Mouse (Mus musculus): ENCODE data around the gene Mrps21. TPM values are rescaled to one million over a fixed set of nuclear protein-coding genes. Genes with fewer than 3 reads are reported as not detected.
"Not testable (repeated sequence)": the region's sequence is repeated elsewhere in the genome, so short reads cannot be mapped to it uniquely, and the experiment has no call there.

The Mrps21 gene
- 380 and 402 TPM in 2 replicates for polyA plus RNA-seq (2016; fragmentation: Nextera tagmentation; extraction: Ambion mirVana)

DNA sequence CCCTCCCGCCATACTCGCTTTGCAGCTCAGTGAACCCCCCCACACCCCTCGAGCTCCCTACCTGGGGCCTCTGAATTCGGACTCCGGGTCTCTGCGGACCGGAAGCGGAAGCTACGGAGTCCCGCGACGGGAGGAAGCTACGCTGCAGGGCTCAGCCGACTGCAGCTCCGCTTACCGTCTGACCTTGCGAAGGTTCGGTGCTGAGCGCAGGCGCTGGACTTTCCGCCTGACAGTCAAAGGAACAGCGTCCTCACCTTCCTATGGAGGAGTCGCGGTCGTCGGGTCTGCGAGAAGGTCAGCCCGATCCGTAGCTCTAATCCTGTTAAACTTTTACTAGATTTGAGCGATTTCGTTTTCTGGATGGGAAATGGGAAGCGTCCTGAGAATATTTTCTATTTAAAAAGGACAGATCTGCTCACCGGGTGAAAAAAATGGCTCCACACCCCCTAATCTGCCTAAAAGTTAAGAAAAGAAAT, at the start of gene Mrps21:
Mrps21 (minus strand) TSS at position 128 of the 476 bp plus-strand sequence.
- peak within 1 kb of the TSS; percentile 91 for H3K27ac ChIP-seq
- peaks cover 38% of the 10 kb centered on the region for H3K36me3 ChIP-seq

DNA sequence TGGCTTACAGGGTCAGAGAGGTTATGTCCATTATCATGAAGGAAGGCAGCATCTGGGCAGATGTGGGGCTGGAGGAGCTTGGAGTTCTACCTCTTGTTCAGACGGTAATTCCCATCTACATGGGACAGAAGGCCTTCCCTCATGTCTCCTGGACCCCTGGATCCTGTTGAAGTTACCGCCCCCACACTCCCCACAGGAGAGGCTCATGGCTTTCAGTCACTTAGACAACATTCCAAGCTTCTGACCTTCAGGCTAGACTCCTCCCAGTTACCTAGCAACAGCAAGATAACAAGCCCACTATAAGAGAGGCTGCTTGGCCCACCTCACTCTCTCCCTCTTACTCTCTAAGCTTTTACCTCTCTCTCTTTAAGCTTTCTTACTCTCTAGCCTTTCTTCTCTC, 49.2 kb upstream of the Mrps21 start:
- H3K4me3 ChIP-seq; H3K27ac ChIP-seq; H3K27me3 ChIP-seq (ENCODE audit: insufficient read depth, poor library complexity, severe bottlenecking); DNase-seq (ENCODE audit: low spot score); H3K9me3 ChIP-seq; H3K36me3 ChIP-seq: not testable (repeated sequence)
- peaks cover 10% of the 10 kb centered on the region for H3K4me1 ChIP-seq
- WGBS = 56% methylated on average over 2 of the region's 2 CpGs

More for the DNA sequence above, at the start of gene Mrps21:
- no peaks in the 10 kb centered on the region for H3K27me3 ChIP-seq (ENCODE audit: insufficient read depth, poor library complexity, severe bottlenecking)
- H3K4me1 ChIP-seq = peaks cover 18% of the 10 kb centered on the region
- no peaks in the 10 kb centered on the region for H3K9me3 ChIP-seq
- H3K4me3 ChIP-seq = peak within 1 kb of the TSS; percentile 79
- under 1% methylated on average over 33 of the region's 33 CpGs for WGBS
- peak; percentile 97 for DNase-seq (ENCODE audit: low spot score)

DNA sequence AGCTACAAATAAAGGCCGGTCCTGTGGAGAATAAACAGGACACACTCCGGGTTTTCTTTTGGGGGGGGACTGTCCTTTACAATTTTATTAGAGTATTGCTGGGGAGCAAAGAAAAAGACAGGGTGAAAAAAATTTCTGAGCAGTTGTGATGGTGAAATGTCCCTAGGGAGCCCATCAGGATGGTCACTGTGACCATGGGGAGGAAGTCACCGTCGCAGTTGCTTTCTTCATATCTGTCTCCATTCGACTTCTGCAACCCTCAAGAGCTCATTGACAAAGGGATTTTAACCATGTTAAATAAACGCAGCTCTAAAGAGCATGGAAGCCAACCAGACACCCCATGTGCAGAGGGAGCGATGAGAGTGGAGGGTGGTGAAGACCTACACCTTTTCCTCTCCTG, 45.4 kb upstream of the Mrps21 start:
- H3K27ac ChIP-seq = no peak overlapping the region
- H3K4me3 ChIP-seq = no peak overlapping the region

DNA sequence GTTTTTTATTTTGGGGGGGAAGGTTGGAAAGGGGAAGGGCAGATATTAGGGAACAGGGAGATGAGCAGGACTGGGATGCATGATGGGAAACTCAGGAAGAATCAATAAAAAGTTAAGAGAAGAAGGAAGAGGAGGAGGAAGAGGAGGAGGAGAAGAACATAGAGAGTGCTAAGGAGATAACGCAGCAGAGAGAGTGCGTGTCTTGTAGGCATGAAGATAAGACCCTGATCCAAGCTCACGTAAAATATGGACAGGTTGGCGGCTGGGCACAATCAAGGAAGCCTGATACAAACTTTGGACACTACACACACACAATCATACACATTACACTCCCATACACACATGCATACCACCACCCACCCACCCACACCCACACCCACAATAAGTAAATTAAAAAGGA, 43.4 kb upstream of the Mrps21 start:
- Histone ChIP-seq H3K4me1 (no peaks in the 10 kb centered on the region), H3K9me3 (no peaks in the 10 kb centered on the region), H3K4me3 (no peak overlapping the region), H3K36me3 (no peaks in the 10 kb centered on the region), H3K27ac (no peak overlapping the region), H3K27me3 (ENCODE audit: insufficient read depth, poor library complexity, severe bottlenecking) (no peaks in the 10 kb centered on the region)
- DNase-seq (ENCODE audit: low spot score) = no peak
- WGBS = 76% methylated on average over 4 of the region's 4 CpGs

More for the DNA sequence above, 45.4 kb upstream of the Mrps21 start:
- no peaks in the 10 kb centered on the region for H3K27me3 ChIP-seq (ENCODE audit: insufficient read depth, poor library complexity, severe bottlenecking)
- peaks cover 10% of the 10 kb centered on the region for H3K4me1 ChIP-seq
- H3K9me3 ChIP-seq = no peaks in the 10 kb centered on the region
- 65% methylated on average over 7 of the region's 7 CpGs for WGBS
- DNase-seq (ENCODE audit: low spot score) = no peak
- H3K36me3 ChIP-seq = no peaks in the 10 kb centered on the region

DNA sequence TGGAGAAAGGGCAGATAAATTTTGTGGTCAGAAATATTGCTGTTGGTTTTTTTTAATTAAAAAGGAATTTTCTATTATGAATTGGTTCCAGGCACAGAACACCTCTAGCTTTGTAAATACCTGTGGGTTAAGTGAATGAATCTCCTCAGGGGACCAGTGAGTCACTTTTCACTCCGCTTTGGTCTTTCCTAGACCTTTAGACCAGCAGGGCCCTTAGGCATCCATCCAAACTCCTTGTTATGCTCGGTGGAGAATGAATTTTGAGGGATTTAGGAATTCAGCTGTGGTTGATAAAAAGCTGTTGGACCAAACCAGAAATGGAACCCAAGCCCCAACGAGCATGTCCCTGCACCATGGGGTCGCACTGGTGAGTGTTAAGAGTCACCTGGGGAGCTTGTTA, 36.3 kb upstream of the Mrps21 start:
- Histone ChIP-seq H3K9me3 (no peaks in the 10 kb centered on the region), H3K4me3 (no peak overlapping the region), H3K27me3 (ENCODE audit: insufficient read depth, poor library complexity, severe bottlenecking) (no peaks in the 10 kb centered on the region), H3K27ac (no peak overlapping the region), H3K36me3 (no peaks in the 10 kb centered on the region), H3K4me1 (peaks cover 41% of the 10 kb centered on the region)
- no peak for DNase-seq (ENCODE audit: low spot score)
- WGBS = 43% methylated on average over 4 of the region's 4 CpGs

DNA sequence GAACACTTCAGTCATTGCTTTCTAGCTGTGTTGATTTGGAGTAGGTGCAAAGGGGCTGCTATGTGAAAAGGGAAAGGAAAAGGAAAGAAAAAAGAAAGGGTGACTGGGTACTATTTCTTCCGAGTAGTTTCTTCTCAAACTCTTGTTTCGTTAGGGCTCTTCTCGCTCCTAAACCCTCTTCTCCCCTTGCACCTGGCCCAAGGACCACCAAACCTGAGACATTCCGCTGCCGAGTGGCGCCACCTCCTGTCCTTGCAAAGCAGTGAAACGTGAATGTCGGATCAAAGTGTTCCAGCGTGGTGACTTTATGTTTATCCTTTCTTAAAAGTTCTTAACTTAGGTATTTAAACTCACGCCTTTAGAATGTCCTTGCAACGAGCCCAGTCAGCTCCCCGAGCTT, 35.5 kb upstream of the Mrps21 start:
- under 1% methylated on average over 12 of the region's 12 CpGs for WGBS
- peak; percentile 83 for DNase-seq (ENCODE audit: low spot score)
- H3K4me3 ChIP-seq = peak overlapping the region; percentile 65
- no peaks in the 10 kb centered on the region for H3K36me3 ChIP-seq
- peaks cover 48% of the 10 kb centered on the region for H3K4me1 ChIP-seq
- H3K27me3 ChIP-seq (ENCODE audit: insufficient read depth, poor library complexity, severe bottlenecking) = no peaks in the 10 kb centered on the region
- H3K9me3 ChIP-seq = no peaks in the 10 kb centered on the region
- H3K27ac ChIP-seq = no peak overlapping the region

DNA sequence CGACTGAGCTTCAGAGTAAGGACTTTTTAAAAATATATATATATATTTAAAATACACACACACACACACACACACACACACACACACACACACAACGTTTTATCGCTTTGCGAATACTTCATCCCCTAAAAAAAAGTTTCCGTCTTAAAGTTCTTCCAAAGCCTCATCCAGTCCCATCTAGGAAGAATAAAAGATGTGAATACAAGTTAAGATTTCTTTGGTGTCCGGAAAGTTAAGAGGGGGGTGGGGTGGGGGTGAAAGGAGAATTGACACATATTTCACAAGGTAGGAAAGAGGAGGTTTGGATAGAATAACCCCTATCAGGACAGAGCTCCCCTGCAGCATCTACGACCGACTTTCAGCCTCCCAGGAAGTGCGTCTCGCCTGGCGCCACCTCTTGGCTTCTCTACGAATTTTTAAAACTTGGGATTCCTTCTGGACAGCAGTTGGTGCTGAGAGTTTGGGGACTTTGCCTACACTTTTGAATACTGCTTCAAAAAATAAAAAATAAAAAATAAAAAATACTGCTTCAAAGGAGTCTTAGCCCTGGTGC, 34.7 kb upstream of the Mrps21 start:
- peak; percentile 81 for DNase-seq (ENCODE audit: low spot score)
- WGBS = under 1% methylated on average over 12 of the region's 12 CpGs
- no peaks in the 10 kb centered on the region for H3K27me3 ChIP-seq (ENCODE audit: insufficient read depth, poor library complexity, severe bottlenecking)
- peaks cover 55% of the 10 kb centered on the region for H3K4me1 ChIP-seq
- peak overlapping the region; percentile 88; the same call in 1 of the 2 replicates for H3K27ac ChIP-seq
- H3K9me3 ChIP-seq = no peaks in the 10 kb centered on the region
- peak overlapping the region; percentile 65 for H3K4me3 ChIP-seq
- peaks cover 2% of the 10 kb centered on the region; the same call in 1 of the 2 replicates for H3K36me3 ChIP-seq

DNA sequence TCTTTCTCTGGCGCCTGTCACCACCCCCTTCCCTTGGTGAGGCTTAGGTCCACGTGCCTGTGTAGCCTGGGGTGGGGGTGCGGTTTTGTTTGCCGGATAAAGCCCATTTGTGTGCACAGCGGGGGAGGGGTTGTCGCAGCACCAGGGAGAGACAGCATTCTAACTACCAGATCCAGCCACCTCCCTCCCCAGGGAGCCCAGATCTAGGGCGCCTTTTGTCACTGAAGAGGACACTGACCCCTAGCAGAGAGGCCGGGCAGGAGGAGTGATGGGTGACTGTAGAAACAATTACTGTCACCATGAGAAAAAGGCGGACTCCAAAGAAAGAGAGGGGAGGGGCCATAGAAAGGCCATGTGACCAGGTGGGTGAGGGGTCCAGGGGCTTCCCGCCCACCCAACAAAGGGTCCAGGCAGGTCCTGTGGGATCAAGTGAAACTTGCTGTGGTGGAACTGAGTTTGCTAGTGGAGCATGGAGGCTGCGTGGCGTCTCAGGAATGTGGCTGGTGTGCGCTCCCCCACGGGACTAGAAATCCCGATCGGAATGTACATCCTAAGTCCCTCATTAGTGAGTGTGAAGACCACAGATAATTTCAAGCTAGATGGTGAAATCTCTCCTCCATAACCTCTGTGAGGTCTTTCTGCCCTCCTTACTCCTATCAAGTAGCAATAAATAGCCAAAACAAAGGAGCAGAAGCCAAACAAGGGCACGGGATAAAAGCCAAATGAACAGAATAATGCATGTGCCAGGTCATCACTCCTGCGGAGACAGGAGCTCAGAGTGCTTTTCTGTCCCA, 34.0 kb upstream of the Mrps21 start:
- H3K9me3 ChIP-seq = no peaks in the 10 kb centered on the region
- no peaks in the 10 kb centered on the region for H3K27me3 ChIP-seq (ENCODE audit: insufficient read depth, poor library complexity, severe bottlenecking)
- H3K36me3 ChIP-seq = peaks cover 4% of the 10 kb centered on the region; the same call in 1 of the 2 replicates
- H3K4me3 ChIP-seq = peak overlapping the region; percentile 65
- peak; percentile 89 for DNase-seq (ENCODE audit: low spot score)
- peaks cover 55% of the 10 kb centered on the region for H3K4me1 ChIP-seq
- peak overlapping the region; percentile 88 for H3K27ac ChIP-seq
- 1% methylated on average over 18 of the region's 18 CpGs for WGBS

DNA sequence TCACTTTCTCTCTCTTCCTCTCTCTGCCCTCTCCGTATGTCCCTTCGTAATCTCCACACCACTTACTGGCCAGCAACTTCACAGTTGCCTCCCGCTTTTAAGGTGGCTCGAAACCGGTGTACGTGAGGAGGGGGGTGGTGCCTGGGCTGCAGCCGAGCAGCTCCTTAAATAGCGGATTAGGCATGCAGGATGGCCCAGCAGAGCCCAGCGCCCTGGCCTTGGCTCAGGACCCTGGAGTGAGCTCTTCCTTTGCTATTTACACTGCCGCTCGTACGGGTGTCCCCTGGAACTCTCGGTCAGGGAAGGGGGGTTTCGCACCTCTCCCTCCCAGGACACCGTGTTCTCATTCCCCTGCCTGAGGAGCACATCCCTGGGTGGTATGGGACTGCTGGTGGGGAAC, 33.2 kb upstream of the Mrps21 start, which contains the start of gene Car14:
Car14 (minus strand) TSS at position 124 of the 400 bp plus-strand sequence.
- Histone ChIP-seq H3K27me3 (ENCODE audit: insufficient read depth, poor library complexity, severe bottlenecking) (no peaks in the 10 kb centered on the region), H3K36me3 (peaks cover 6% of the 10 kb centered on the region; the same call in 1 of the 2 replicates), H3K4me3 (peak within 1 kb of the TSS; percentile 65), H3K4me1 (peaks cover 55% of the 10 kb centered on the region), H3K9me3 (no peaks in the 10 kb centered on the region), H3K27ac (peak within 1 kb of the TSS; percentile 88)
- WGBS = 0% methylated on average over 15 of the region's 15 CpGs
- no peak for DNase-seq (ENCODE audit: low spot score)

DNA sequence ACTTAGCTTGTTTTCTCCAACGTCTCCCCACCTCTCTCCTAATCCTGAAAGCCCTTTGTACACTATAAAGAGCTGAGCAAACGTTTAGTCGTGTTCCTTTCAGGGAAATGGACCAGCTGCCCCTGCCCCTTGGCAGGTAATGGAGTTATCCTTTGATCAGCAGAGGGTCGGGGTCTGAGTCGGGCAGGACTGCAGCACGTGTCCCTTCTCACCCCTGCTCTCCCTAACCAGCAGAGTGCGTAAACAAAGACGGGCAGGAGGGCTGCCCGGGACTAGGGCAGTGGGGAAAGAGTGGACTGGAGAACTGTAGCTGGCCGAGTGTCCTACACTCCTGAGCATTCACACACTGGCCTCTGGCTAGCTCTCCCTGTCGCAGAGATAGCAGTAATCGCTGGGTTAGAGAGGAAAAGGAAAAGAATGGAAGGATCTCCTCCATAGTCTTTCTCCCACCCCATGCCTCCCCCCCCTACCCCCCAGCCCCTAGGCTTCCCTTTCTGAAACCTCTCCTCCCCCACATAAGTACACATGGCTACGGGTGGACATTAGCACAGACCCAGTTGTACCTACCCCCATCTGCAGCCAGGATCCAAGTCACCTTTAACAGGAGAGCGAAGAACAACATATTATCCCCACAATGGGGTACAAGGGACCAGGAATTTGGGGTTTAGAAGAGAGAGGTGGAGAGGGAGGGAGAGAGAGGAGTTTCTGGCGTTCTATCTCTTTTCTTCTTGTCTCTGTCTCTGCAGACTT, 32.6 kb upstream of the Mrps21 start:
- H3K27me3 ChIP-seq (ENCODE audit: insufficient read depth, poor library complexity, severe bottlenecking) = no peaks in the 10 kb centered on the region
- H3K36me3 ChIP-seq = peaks cover 12% of the 10 kb centered on the region; the same call in 1 of the 2 replicates
- under 1% methylated on average over 15 of the region's 15 CpGs for WGBS
- H3K4me1 ChIP-seq = peaks cover 55% of the 10 kb centered on the region
- peak overlapping the region; percentile 88 for H3K27ac ChIP-seq
- peak overlapping the region; percentile 65 for H3K4me3 ChIP-seq
- DNase-seq (ENCODE audit: low spot score) = no peak
- no peaks in the 10 kb centered on the region for H3K9me3 ChIP-seq

DNA sequence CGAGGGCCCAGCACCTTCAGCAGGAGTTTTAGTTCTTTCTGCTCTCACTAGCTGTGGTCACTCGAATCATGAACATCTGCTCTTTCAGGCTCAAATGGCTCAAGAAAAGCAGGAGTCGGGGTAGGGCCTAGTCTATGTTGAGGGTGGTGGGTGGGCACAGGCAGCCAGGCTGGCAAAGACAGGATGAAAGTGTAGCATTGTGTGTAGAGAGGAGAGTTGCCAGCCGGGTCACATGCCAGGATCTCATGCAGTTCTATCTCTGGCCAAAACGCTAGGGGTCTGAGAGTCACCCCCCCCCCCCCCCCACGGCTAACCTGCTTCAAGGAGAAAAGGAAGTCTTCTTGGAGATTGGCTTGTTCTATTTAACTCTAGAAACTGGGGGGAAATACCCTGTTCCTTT, 31.3 kb upstream of the Mrps21 start:
- Histone ChIP-seq H3K27me3 (ENCODE audit: insufficient read depth, poor library complexity, severe bottlenecking) (no peaks in the 10 kb centered on the region), H3K27ac (peak overlapping the region; percentile 73), H3K36me3 (peaks cover 22% of the 10 kb centered on the region), H3K4me1 (peaks cover 55% of the 10 kb centered on the region), H3K4me3 (peak overlapping the region; percentile 65), H3K9me3 (no peaks in the 10 kb centered on the region)
- WGBS = 36% methylated on average over 6 of the region's 6 CpGs
- no peak for DNase-seq (ENCODE audit: low spot score)

DNA sequence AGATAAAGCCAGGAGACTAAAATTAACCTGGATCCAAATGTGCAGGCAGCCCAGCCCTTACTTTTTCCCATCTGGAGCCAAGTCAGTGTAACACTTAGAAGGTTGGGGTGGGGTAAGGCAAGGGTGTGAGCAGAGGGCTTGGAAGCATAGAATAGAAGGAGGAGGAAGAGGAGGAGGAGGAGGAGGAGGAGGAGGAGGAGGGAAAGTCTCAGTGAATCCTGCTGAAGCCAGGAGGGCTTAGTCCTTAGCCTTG, 31.0 kb upstream of the Mrps21 start:
- peaks cover 55% of the 10 kb centered on the region for H3K4me1 ChIP-seq
- peak overlapping the region; percentile 73 for H3K27ac ChIP-seq
- H3K27me3 ChIP-seq (ENCODE audit: insufficient read depth, poor library complexity, severe bottlenecking) = no peaks in the 10 kb centered on the region
- H3K9me3 ChIP-seq = no peaks in the 10 kb centered on the region
- H3K36me3 ChIP-seq = peaks cover 22% of the 10 kb centered on the region
- peak overlapping the region; percentile 65 for H3K4me3 ChIP-seq
- no peak for DNase-seq (ENCODE audit: low spot score)
